In the genomic region with DNA sequence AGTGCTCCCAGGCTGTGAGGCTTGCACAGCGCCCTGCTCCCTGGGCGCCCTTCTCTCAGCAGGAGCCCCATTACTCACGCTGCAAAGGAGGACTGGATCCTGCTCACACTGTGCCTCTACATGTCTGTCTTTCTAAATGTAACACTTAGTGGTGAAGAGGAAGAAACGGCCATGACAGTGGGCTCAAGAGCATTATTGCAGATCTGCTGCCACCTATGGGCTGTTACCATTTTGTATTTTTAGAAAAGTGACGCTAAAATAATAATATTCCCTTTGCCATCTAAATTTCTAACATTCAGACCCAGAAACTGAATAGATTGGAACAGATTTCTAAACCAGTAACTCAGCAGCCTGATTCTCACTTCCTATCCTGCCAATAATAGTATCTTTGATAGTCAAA, we compare ENCODE assay signal across 14 mouse cellular contexts. TPM values are rescaled to one million over a fixed set of nuclear protein-coding genes. Genes with fewer than 3 reads are reported as not detected.
DNase-seq lines count a peak whose midpoint lies in the region; ATAC-seq and TF ChIP-seq lines count a peak whose summit lies in the region.
"Had no signal": no experiment of that assay in that cellular context is flagged by ENCODE, and none has a peak within 500 bp of the region (broad histone marks: within the 10 kb centered on the region; RNA-seq: fewer than 3 reads in every experiment).

No protein-coding gene starts in this region.

- H3K9ac ChIP-seq in forebrain, embryonic 14.5 days (ENCODE audit: low read length): no peak overlapping the region
- no peak overlapping the region for H3K9ac ChIP-seq in intestine, postnatal 0 days (ENCODE audit: low read depth, low read length)
- no peak overlapping the region for H3K9ac ChIP-seq in intestine, embryonic 16.5 days (ENCODE audit: low read depth, low read length)
- H3K9ac ChIP-seq: embryonic facial prominence, embryonic 13.5 days had no signal

- peaks cover 33% of the 10 kb centered on the region for H3K36me3 ChIP-seq in forebrain, embryonic 14.5 days (ENCODE audit: control insufficient read depth, insufficient read depth, low read length)
- peaks cover 46% of the 10 kb centered on the region for H3K36me3 ChIP-seq in forebrain, embryonic 10.5 days (replicated peaks)
- H3K36me3 ChIP-seq in intestine, postnatal 0 days (ENCODE audit: control insufficient read depth, insufficient read depth): peaks cover 28% of the 10 kb centered on the region
- 0 out of 2 replicates have a peak, but pooled peaks cover 6% of the 10 kb centered on the region for H3K36me3 ChIP-seq in intestine, embryonic 16.5 days (ENCODE audit: control insufficient read depth, insufficient read depth, low read length)

- no peak overlapping the region for H3K4me3 ChIP-seq in forebrain, embryonic 14.5 days (ENCODE audit: low read depth, low read length)
- no peak overlapping the region for H3K4me3 ChIP-seq in forebrain, embryonic 10.5 days
- H3K4me3 ChIP-seq in intestine, postnatal 0 days (ENCODE audit: low read depth, low read length): no peak overlapping the region
- H3K4me3 ChIP-seq in intestine, embryonic 16.5 days (ENCODE audit: low read length): no peak overlapping the region
- H3K4me3 ChIP-seq: embryonic facial prominence, embryonic 13.5 days; myocyte had no signal

- H3K4me1 ChIP-seq in forebrain, embryonic 14.5 days (ENCODE audit: control insufficient read depth, insufficient read depth, low read length): no peaks in the 10 kb centered on the region
- no peaks in the 10 kb centered on the region for H3K4me1 ChIP-seq in forebrain, embryonic 10.5 days
- H3K4me1 ChIP-seq in intestine, postnatal 0 days (replicated peaks; ENCODE audit: control insufficient read depth, insufficient read depth, low read length): no peaks in the 10 kb centered on the region
- H3K4me1 ChIP-seq in intestine, embryonic 16.5 days (ENCODE audit: control insufficient read depth, insufficient read depth, low read length): no peaks in the 10 kb centered on the region
- H3K4me1 ChIP-seq: embryonic facial prominence, embryonic 13.5 days had no signal

- 60% methylated on average over 5 of the region's 5 CpGs for WGBS in forebrain, embryonic 14.5 days
- WGBS in forebrain, embryonic 10.5 days: 67% methylated on average over 5 of the region's 5 CpGs
- WGBS in intestine, postnatal 0 days: 70% methylated on average over 5 of the region's 5 CpGs
- WGBS in intestine, embryonic 16.5 days: 67% methylated on average over 5 of the region's 5 CpGs

- no peak for ATAC-seq in forebrain, embryonic 14.5 days
- ATAC-seq in intestine, postnatal 0 days: no peak
- ATAC-seq in intestine, embryonic 16.5 days: no peak

- DNase-seq in forebrain, embryonic 14.5 days (ENCODE audit: low spot score): peak; percentile 45
- no peak for DNase-seq in forebrain, embryonic 10.5 days (ENCODE audit: extremely low spot score, low spot score)
- DNase-seq in 416B (ENCODE audit: low read depth): peak; percentile 55
- peak; percentile 28 for DNase-seq in R1 (ENCODE audit: low read depth, low spot score)
- no peak for DNase-seq in MN1 (ENCODE audit: low spot score)
- DNase-seq in ovary, adult 18-20 months (ENCODE audit: low spot score): no peak
- DNase-seq: cerebellum, adult 9-11 months; kidney, adult 11 months; kidney, postnatal 4 days; lung, adult 2 months had no signal

- no peak overlapping the region for H3K27ac ChIP-seq in forebrain, embryonic 14.5 days (ENCODE audit: low read depth, low read length)
- no peak overlapping the region for H3K27ac ChIP-seq in forebrain, embryonic 10.5 days
- no peak overlapping the region for H3K27ac ChIP-seq in intestine, postnatal 0 days (ENCODE audit: low read depth, low read length)
- no peak overlapping the region for H3K27ac ChIP-seq in intestine, embryonic 16.5 days (ENCODE audit: low read length)
- H3K27ac ChIP-seq: embryonic facial prominence, embryonic 13.5 days had no signal

- TF ChIP-seq CTCF in intestine, postnatal 0 days (IDR thresholded peaks at IDR 0.05; ENCODE audit: low read depth): peak; percentile 55

- H3K27me3 ChIP-seq in forebrain, embryonic 14.5 days (replicated peaks; ENCODE audit: control insufficient read depth, insufficient read depth, low read length): no peaks in the 10 kb centered on the region
- H3K27me3 ChIP-seq in forebrain, embryonic 10.5 days (ENCODE audit: poor library complexity, severe bottlenecking): no peaks in the 10 kb centered on the region
- no peaks in the 10 kb centered on the region for H3K27me3 ChIP-seq in intestine, postnatal 0 days (replicated peaks; ENCODE audit: control insufficient read depth, insufficient read depth, low read length)
- no peaks in the 10 kb centered on the region for H3K27me3 ChIP-seq in intestine, embryonic 16.5 days (replicated peaks; ENCODE audit: control insufficient read depth, insufficient read depth, low read length)
- H3K27me3 ChIP-seq: embryonic facial prominence, embryonic 13.5 days had no signal

- no peaks in the 10 kb centered on the region for H3K9me3 ChIP-seq in forebrain, embryonic 14.5 days (replicated peaks; ENCODE audit: control insufficient read depth, low read length)
- H3K9me3 ChIP-seq in forebrain, embryonic 10.5 days: no peaks in the 10 kb centered on the region
- H3K9me3 ChIP-seq in intestine, postnatal 0 days (ENCODE audit: control insufficient read depth): no peaks in the 10 kb centered on the region
- H3K9me3 ChIP-seq in intestine, embryonic 16.5 days (ENCODE audit: control insufficient read depth, low read length): no peaks in the 10 kb centered on the region
- H3K9me3 ChIP-seq: embryonic facial prominence, embryonic 13.5 days had no signal

- H3K4me2 ChIP-seq in forebrain, embryonic 14.5 days (ENCODE audit: low read length): no peak overlapping the region
- no peak overlapping the region for H3K4me2 ChIP-seq in intestine, postnatal 0 days (replicated peaks; ENCODE audit: low read depth)
- H3K4me2 ChIP-seq in intestine, embryonic 16.5 days (ENCODE audit: low read depth, low read length): no peak overlapping the region
- H3K4me2 ChIP-seq: embryonic facial prominence, embryonic 13.5 days had no signal

RNA-seq across cellular contexts. Expression of a gene that starts 18.6 kb away (rescaled TPM):
- polyA plus RNA-seq in forebrain, embryonic 14.5 days (2014; fragmentation: Nextera tagmentation; extraction: Ambion mirVana): 156 and 194 TPM in 2 replicates
- polyA plus RNA-seq in forebrain, embryonic 10.5 days (2016; fragmentation: Nextera tagmentation; extraction: Ambion mirVana): 158 and 163 TPM in 2 replicates
- polyA plus RNA-seq in intestine, postnatal 0 days (2015; fragmentation: Nextera tagmentation; extraction: Ambion mirVana): 182 and 204 TPM in 2 replicates
- 175 and 183 TPM in 2 replicates for polyA plus RNA-seq in intestine, embryonic 16.5 days (2015; fragmentation: Nextera tagmentation; extraction: Ambion mirVana)

RNA-seq across cellular contexts. Expression of a gene that starts 18.9 kb away (rescaled TPM):
- 37.8 and 41.8 TPM in 2 replicates for polyA plus RNA-seq in forebrain, embryonic 14.5 days (2014; fragmentation: Nextera tagmentation; extraction: Ambion mirVana)
- 52.9 and 56.2 TPM in 2 replicates for polyA plus RNA-seq in forebrain, embryonic 10.5 days (2016; fragmentation: Nextera tagmentation; extraction: Ambion mirVana)
- polyA plus RNA-seq in intestine, postnatal 0 days (2015; fragmentation: Nextera tagmentation; extraction: Ambion mirVana): 25.8 and 30.8 TPM in 2 replicates
- polyA plus RNA-seq in intestine, embryonic 16.5 days (2015; fragmentation: Nextera tagmentation; extraction: Ambion mirVana): 42.7 and 43.2 TPM in 2 replicates

Comparison
In these comparisons a context has a peak if more than half of its experiments do, and no peak if none do; other contexts are left out.
1. DNase-seq: peak in forebrain, embryonic 14.5 days (single experiment), 416B (single experiment) and R1 (single experiment); none in forebrain, embryonic 10.5 days (single experiment), MN1 (single experiment) and ovary, adult 18-20 months (single experiment).